Mouse (Mus musculus): ENCODE results near the gene Zmiz1. TPM values are rescaled to one million over a fixed set of nuclear protein-coding genes. Genes with fewer than 3 reads are reported as not detected.
A peak's percentile ranks its signal among the peaks of the same experiment; 100 is the strongest.

Zmiz1 gene
- 4.1 and 6.1 TPM in 2 replicates for polyA plus RNA-seq (2015; fragmentation: Nextera tagmentation; extraction: Ambion mirVana)

DNA sequence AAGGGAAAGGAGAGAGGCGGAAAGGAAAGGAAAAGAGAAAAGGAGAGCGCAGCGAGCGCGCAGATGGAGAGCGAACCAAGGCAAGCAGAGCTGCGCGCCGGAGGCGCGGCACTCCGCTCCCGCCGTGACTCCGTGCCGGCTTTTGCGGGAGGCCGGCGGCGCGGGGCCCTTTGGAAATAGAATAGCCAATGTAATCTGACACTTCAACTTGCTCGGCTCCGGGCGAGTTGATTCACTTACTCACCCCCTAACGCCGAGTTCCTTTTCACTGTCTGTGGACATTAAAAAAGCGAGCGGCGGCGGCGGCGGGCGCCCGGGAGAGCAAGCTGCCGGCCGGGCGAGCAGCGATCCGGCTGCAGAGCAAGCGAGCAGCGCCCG lies at the start of gene Zmiz1:
Zmiz1 (plus strand) TSS at position 170 of the 378 bp plus-strand sequence.
- H3K9ac ChIP-seq (ENCODE audit: low read depth, low read length), result peak within 1 kb of the TSS; percentile 77
- peaks cover 38% of the 10 kb centered on the region for H3K4me1 ChIP-seq (ENCODE audit: control insufficient read depth, low read depth, low read length)
- H3K9me3 ChIP-seq (replicated peaks; ENCODE audit: control insufficient read depth, low read length), result no peaks in the 10 kb centered on the region
- WGBS (ENCODE audit: insufficient replicate concordance), result under 1% methylated on average over 42 of the region's 42 CpGs
- H3K4me2 ChIP-seq (ENCODE audit: low read depth, low read length), result peak within 1 kb of the TSS; percentile 75
- H3K27me3 ChIP-seq (ENCODE audit: control insufficient read depth, insufficient read depth, low read depth, low read length), result peaks cover 58% of the 10 kb centered on the region
- H3K4me3 ChIP-seq (ENCODE audit: low read depth, low read length), result peak within 1 kb of the TSS; percentile 77
- H3K27ac ChIP-seq (ENCODE audit: low read length), result peak within 1 kb of the TSS; percentile 93
- H3K36me3 ChIP-seq (ENCODE audit: control insufficient read depth, insufficient read depth), result no peaks in the 10 kb centered on the region
- peak; percentile 59 for ATAC-seq (ENCODE audit: low read depth)

DNA sequence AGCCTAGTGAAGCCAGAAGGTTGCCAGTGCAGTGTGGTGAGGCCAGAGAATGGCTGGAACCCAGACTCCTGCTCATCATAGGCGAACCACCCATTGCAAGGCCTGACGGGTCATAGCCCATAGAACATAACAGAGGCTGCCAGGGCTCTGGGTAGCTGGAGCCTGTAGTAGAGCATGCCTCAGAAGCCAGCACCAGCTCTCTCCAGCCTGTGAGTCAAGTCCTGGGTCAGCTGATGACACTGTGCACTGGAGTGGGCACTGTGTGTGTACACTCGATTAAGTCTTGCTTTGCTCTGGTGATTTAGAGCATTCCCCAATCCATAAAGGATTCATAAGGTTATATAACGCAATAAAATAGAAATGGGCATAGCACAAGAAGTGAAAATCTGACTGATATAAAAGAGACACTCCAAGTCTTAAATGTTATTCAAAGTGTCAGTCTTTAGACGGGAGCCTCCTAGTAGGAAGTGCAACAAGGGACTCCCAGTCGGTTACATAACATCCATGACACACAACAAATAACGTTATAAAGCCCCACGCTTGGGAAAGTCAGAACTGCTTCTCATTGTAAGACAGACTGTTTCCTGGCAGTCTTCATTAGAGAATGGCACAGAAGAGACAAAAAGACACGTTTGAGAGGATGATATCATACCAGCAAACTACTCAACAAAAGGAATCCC lies 47.0 kb upstream of the Zmiz1 start:
- no peak for ATAC-seq (ENCODE audit: low read depth)
- Histone ChIP-seq H3K27ac (ENCODE audit: low read length) (no peak overlapping the region), H3K36me3 (ENCODE audit: control insufficient read depth, insufficient read depth) (no peaks in the 10 kb centered on the region), H3K4me1 (ENCODE audit: control insufficient read depth, low read depth, low read length) (no peaks in the 10 kb centered on the region; the same call in none of the 2 replicates), H3K4me3 (ENCODE audit: low read depth, low read length) (no peak overlapping the region), H3K27me3 (ENCODE audit: control insufficient read depth, insufficient read depth, low read depth, low read length) (no peaks in the 10 kb centered on the region), H3K9me3 (replicated peaks; ENCODE audit: control insufficient read depth, low read length) (no peaks in the 10 kb centered on the region), H3K4me2 (ENCODE audit: low read depth, low read length) (no peak overlapping the region), H3K9ac (ENCODE audit: low read depth, low read length) (no peak overlapping the region)
- 64% methylated on average over 9 of the region's 9 CpGs for WGBS (ENCODE audit: insufficient replicate concordance)

DNA sequence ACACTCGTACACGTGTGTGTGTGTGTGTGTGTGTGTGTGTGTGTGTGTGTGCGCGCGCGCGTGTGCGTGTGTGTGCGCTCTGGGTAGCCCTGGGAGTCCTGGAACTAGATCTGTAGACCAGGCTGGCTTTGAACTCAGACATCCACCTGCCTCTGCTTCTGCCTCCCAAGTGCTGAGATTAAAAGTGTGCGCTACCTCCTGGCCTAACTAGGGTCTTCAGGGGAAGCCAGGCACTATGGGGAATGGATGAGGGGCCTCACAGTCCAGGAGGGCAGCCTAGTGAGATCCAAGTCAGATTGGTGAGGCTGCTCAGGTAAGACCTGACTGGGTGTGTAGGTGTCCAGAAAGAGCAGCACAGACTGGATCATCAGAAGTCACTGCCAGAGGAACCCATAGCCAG lies 46.2 kb upstream of the Zmiz1 start:
- 75% methylated on average over 10 of the region's 10 CpGs for WGBS (ENCODE audit: insufficient replicate concordance)
- Histone ChIP-seq H3K9ac (ENCODE audit: low read depth, low read length) (no peak overlapping the region), H3K27ac (ENCODE audit: low read length) (no peak overlapping the region), H3K4me3 (ENCODE audit: low read depth, low read length) (no peak overlapping the region), H3K9me3 (replicated peaks; ENCODE audit: control insufficient read depth, low read length) (no peaks in the 10 kb centered on the region), H3K27me3 (ENCODE audit: control insufficient read depth, insufficient read depth, low read depth, low read length) (no peaks in the 10 kb centered on the region), H3K36me3 (ENCODE audit: control insufficient read depth, insufficient read depth) (no peaks in the 10 kb centered on the region), H3K4me2 (ENCODE audit: low read depth, low read length) (no peak overlapping the region), H3K4me1 (ENCODE audit: control insufficient read depth, low read depth, low read length) (no peaks in the 10 kb centered on the region; the same call in none of the 2 replicates)
- ATAC-seq (ENCODE audit: low read depth), result no peak

DNA sequence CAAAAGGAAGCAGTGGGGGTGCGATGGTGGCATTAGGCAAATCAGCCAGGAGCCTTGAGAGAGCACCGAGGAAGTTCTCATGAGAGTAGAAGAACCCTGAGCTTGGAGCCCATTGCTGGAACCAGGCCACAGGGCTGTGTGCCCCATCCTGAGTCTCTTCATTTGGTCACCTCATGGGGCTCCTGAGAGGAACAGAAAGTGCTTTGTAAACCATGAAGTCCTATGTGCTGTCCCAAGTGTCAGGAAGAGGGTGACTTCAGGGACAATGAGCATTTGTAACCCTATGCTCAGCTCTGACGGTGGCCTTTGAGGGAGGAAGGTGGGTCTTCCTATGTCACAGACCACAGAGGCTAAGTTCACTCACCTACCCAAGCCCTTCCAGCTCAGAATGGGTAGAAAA lies 45.5 kb upstream of the Zmiz1 start:
- no peaks in the 10 kb centered on the region for H3K36me3 ChIP-seq (ENCODE audit: control insufficient read depth, insufficient read depth)
- 54% methylated on average over 3 of the region's 3 CpGs for WGBS (ENCODE audit: insufficient replicate concordance)
- H3K9me3 ChIP-seq (replicated peaks; ENCODE audit: control insufficient read depth, low read length), result no peaks in the 10 kb centered on the region
- no peak overlapping the region for H3K27ac ChIP-seq (ENCODE audit: low read length)
- no peaks in the 10 kb centered on the region; the same call in none of the 2 replicates for H3K4me1 ChIP-seq (ENCODE audit: control insufficient read depth, low read depth, low read length)
- H3K4me3 ChIP-seq (ENCODE audit: low read depth, low read length), result no peak overlapping the region
- peak; percentile 7; the same call in 1 of the 2 replicates for ATAC-seq (ENCODE audit: low read depth)
- H3K4me2 ChIP-seq (ENCODE audit: low read depth, low read length), result no peak overlapping the region
- no peak overlapping the region for H3K9ac ChIP-seq (ENCODE audit: low read depth, low read length)
- H3K27me3 ChIP-seq (ENCODE audit: control insufficient read depth, insufficient read depth, low read depth, low read length), result no peaks in the 10 kb centered on the region

DNA sequence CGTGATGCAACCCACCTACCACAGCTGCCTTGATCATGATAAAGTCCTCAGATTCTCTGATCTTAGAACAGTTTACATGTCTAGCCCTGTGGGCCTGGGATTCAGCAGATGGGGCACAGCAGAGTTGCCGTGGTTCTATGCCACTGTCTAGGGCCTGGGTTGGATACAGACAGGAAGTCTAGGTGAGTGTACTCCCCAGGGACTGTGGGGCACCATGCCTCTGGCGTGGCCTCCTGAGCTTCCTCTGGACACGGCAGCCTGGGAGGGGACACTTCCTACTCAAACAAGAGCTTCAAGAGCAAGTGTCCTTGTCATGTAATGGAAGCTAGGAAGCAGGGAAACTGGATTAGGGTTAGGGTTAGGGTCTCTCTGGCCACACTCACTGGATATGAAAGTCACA lies 44.9 kb upstream of the Zmiz1 start:
- WGBS (ENCODE audit: insufficient replicate concordance), result 34% methylated on average over 4 of the region's 4 CpGs
- no peak overlapping the region for H3K4me3 ChIP-seq (ENCODE audit: low read depth, low read length)
- H3K9ac ChIP-seq (ENCODE audit: low read depth, low read length), result no peak overlapping the region
- no peak overlapping the region for H3K4me2 ChIP-seq (ENCODE audit: low read depth, low read length)
- H3K4me1 ChIP-seq (ENCODE audit: control insufficient read depth, low read depth, low read length), result no peaks in the 10 kb centered on the region; the same call in none of the 2 replicates
- H3K27ac ChIP-seq (ENCODE audit: low read length), result no peak overlapping the region
- no peaks in the 10 kb centered on the region for H3K9me3 ChIP-seq (replicated peaks; ENCODE audit: control insufficient read depth, low read length)
- no peak for ATAC-seq (ENCODE audit: low read depth)
- H3K36me3 ChIP-seq (ENCODE audit: control insufficient read depth, insufficient read depth), result no peaks in the 10 kb centered on the region
- no peaks in the 10 kb centered on the region for H3K27me3 ChIP-seq (ENCODE audit: control insufficient read depth, insufficient read depth, low read depth, low read length)

DNA sequence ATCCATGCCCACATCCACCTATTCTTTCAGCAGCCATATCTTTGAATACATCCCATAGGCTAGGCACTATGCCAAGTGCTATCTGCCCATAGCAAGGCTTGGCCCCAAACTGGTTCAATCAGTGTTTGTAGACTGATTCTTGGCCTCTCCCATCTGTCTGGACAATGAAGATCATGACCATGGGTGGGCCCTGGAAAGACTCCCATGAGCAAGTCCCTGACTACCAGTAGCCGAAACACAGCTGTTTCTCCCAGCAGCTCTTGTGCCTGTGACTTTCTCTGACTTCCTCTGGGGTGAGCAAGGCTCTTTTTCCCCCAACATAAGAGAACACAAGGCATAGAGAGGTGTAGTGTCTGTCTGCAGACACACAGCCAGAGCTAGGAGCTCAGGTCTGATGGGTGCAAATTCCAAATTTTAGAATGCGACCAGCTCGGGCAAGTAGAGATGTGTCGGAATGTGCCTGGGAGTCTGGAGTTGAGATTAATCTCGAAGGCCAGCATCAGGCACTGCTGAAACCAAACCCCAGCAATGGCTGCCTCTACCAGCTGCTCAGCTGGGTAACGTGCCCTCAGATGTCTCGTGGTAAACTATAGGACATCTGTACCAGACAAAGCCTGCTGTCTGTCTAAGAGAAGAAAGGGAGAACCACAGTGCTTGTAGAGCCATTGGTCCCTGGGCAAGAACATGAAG lies 38.8 kb upstream of the Zmiz1 start:
- H3K27me3 ChIP-seq (ENCODE audit: control insufficient read depth, insufficient read depth, low read depth, low read length), result no peaks in the 10 kb centered on the region
- H3K4me2 ChIP-seq (ENCODE audit: low read depth, low read length), result no peak overlapping the region
- no peaks in the 10 kb centered on the region for H3K36me3 ChIP-seq (ENCODE audit: control insufficient read depth, insufficient read depth)
- H3K4me1 ChIP-seq (ENCODE audit: control insufficient read depth, low read depth, low read length), result peaks cover 17% of the 10 kb centered on the region
- no peak for ATAC-seq (ENCODE audit: low read depth)
- H3K4me3 ChIP-seq (ENCODE audit: low read depth, low read length), result no peak overlapping the region
- H3K9ac ChIP-seq (ENCODE audit: low read depth, low read length), result no peak overlapping the region
- no peak overlapping the region for H3K27ac ChIP-seq (ENCODE audit: low read length)
- H3K9me3 ChIP-seq (replicated peaks; ENCODE audit: control insufficient read depth, low read length), result no peaks in the 10 kb centered on the region
- 63% methylated on average over 7 of the region's 7 CpGs for WGBS (ENCODE audit: insufficient replicate concordance)

DNA sequence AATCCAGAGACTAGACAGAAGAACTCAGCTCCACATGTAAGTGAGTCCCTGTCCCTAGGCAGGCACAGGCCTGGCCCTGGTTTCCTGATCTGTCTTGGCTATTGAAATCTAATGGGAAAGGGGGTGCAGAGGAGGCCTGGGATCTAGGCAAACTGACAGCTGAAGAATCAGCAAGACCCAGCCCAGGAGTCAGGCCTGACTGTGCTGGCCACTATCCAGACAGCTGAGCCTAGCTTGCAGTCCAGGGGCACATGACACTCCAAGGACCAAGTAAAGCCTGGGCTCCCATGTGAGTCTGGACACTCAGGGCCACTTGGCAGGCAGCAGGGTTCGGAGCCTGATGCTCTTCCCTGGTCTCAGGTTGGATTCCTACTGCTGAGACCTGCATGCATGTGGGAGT lies 38.0 kb upstream of the Zmiz1 start:
- 88% methylated on average over 1 of the region's 1 CpGs for WGBS (ENCODE audit: insufficient replicate concordance)
- H3K4me2 ChIP-seq (ENCODE audit: low read depth, low read length), result no peak overlapping the region
- H3K27ac ChIP-seq (ENCODE audit: low read length), result no peak overlapping the region
- no peaks in the 10 kb centered on the region for H3K9me3 ChIP-seq (replicated peaks; ENCODE audit: control insufficient read depth, low read length)
- no peak overlapping the region for H3K9ac ChIP-seq (ENCODE audit: low read depth, low read length)
- H3K4me3 ChIP-seq (ENCODE audit: low read depth, low read length), result no peak overlapping the region
- H3K4me1 ChIP-seq (ENCODE audit: control insufficient read depth, low read depth, low read length), result peaks cover 17% of the 10 kb centered on the region
- H3K36me3 ChIP-seq (ENCODE audit: control insufficient read depth, insufficient read depth), result no peaks in the 10 kb centered on the region
- no peaks in the 10 kb centered on the region for H3K27me3 ChIP-seq (ENCODE audit: control insufficient read depth, insufficient read depth, low read depth, low read length)
- ATAC-seq (ENCODE audit: low read depth), result no peak

DNA sequence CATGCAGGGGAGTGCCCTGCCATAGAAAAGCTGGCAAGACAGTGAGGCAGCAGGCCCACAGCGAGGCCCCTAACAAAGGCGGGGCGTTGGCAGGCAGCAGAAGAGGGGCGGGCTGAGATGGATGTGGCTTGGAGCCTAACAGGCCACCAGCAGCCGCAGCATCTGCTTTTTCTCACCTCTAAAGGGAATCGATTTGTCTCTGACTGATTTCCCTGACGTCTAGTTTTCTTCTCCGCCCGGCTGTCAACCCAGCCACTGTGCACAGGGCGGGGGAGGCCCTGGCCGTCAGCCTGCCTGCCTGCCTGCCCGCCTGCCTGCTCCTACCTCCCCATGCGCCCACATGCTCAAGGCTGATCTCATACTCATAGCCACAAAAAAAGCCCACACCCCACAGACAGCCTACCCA lies 37.4 kb upstream of the Zmiz1 start:
- Histone ChIP-seq H3K27me3 (ENCODE audit: control insufficient read depth, insufficient read depth, low read depth, low read length) (no peaks in the 10 kb centered on the region), H3K4me1 (ENCODE audit: control insufficient read depth, low read depth, low read length) (peaks cover 17% of the 10 kb centered on the region), H3K36me3 (ENCODE audit: control insufficient read depth, insufficient read depth) (no peaks in the 10 kb centered on the region), H3K9me3 (replicated peaks; ENCODE audit: control insufficient read depth, low read length) (no peaks in the 10 kb centered on the region), H3K4me3 (ENCODE audit: low read depth, low read length) (no peak overlapping the region), H3K4me2 (ENCODE audit: low read depth, low read length) (no peak overlapping the region), H3K9ac (ENCODE audit: low read depth, low read length) (no peak overlapping the region), H3K27ac (ENCODE audit: low read length) (no peak overlapping the region)
- ATAC-seq (ENCODE audit: low read depth), result no peak
- 39% methylated on average over 13 of the region's 13 CpGs for WGBS (ENCODE audit: insufficient replicate concordance)

DNA sequence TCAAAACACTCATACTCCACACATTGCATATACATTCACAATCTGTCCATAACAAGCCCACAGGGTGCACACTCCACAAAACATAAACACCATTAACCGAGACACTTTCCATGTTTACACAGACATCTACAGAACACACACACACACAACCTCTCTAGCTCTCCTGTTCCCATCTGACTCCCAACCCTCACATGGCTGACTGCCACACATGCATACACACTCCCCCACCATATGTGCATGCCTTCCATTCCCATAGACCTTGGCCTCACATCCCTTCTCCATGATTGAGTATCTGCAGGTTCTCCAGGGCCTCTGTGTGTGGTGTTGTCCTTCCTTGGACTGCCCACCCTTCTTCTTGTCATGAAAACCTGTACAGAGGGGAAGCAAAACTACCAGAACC lies 36.0 kb upstream of the Zmiz1 start:
- no peaks in the 10 kb centered on the region for H3K27me3 ChIP-seq (ENCODE audit: control insufficient read depth, insufficient read depth, low read depth, low read length)
- no peak overlapping the region for H3K4me3 ChIP-seq (ENCODE audit: low read depth, low read length)
- H3K36me3 ChIP-seq (ENCODE audit: control insufficient read depth, insufficient read depth), result no peaks in the 10 kb centered on the region
- H3K27ac ChIP-seq (ENCODE audit: low read length), result no peak overlapping the region
- peaks cover 17% of the 10 kb centered on the region for H3K4me1 ChIP-seq (ENCODE audit: control insufficient read depth, low read depth, low read length)
- WGBS (ENCODE audit: insufficient replicate concordance), result 78% methylated on average over 1 of the region's 1 CpGs
- no peak overlapping the region for H3K4me2 ChIP-seq (ENCODE audit: low read depth, low read length)
- no peaks in the 10 kb centered on the region for H3K9me3 ChIP-seq (replicated peaks; ENCODE audit: control insufficient read depth, low read length)
- no peak overlapping the region for H3K9ac ChIP-seq (ENCODE audit: low read depth, low read length)
- ATAC-seq (ENCODE audit: low read depth), result no peak

Data from liver, embryonic 16.5 days (tissue).